Mouse (Mus musculus) liver, adult 2 months (tissue): ENCODE measurements at regions not wholly inside any gene's neighbourhood (a gene's known extent, or its start where the extent isn't known, plus 50 kb on each side); places are given as distances from the start of the nearest gene placed in this dataset.

Experiments
- DNase-seq: peaks from one replicate; pipeline ENCODE4 v3.0.0-alpha.2; 2011; ENCODE audit warnings: low read depth, low spot score; ENCODE audit errors: extremely low read depth
- H3K27ac ChIP-seq: fragments of 200-500 bp; replicated peaks from 2 replicates; pipeline ENCODE4 v1.5.1; 2012; ENCODE audit warnings: low read depth, mild to moderate bottlenecking, control low read depth, inconsistent platforms, low read length; ENCODE audit not compliant: insufficient read depth
- H3K27me3 ChIP-seq: fragments of 200-500 bp; 2 replicates; pipeline ENCODE4 v1.6.1; 2012; ENCODE audit warnings: mild to moderate bottlenecking, moderate library complexity, low read length, inconsistent platforms; ENCODE audit not compliant: control insufficient read depth, insufficient read depth
- H3K36me3 ChIP-seq: fragments of 200-500 bp; 2 replicates; pipeline ENCODE4 v1.6.1; 2012; ENCODE audit warnings: low read length, inconsistent platforms; ENCODE audit not compliant: control insufficient read depth, insufficient read depth
- H3K4me1 ChIP-seq: fragments of 200-500 bp; 2 replicates; pipeline ENCODE4 v1.6.1; 2011; ENCODE audit warnings: low read length; ENCODE audit not compliant: control insufficient read depth, insufficient read depth
- H3K4me3 ChIP-seq: fragments of 200-500 bp; 2 replicates; pipeline ENCODE4 v1.5.1; 2011; ENCODE audit warnings: low read depth, mild to moderate bottlenecking, control low read depth, low read length, moderate library complexity; ENCODE audit not compliant: insufficient read depth
- H3K79me2 ChIP-seq: fragments of 200-500 bp; 2 replicates; pipeline ENCODE4 v1.6.1; 2012; ENCODE audit warnings: inconsistent platforms, mild to moderate bottlenecking, low read length, moderate library complexity; ENCODE audit not compliant: control insufficient read depth, insufficient read depth
- H3K9ac ChIP-seq: fragments of 200-500 bp; 2 replicates; pipeline ENCODE4 v1.6.1; 2012; ENCODE audit warnings: low read depth, mild to moderate bottlenecking, control low read depth, inconsistent platforms, low read length
- CTCF ChIP-seq: fragments of 200-500 bp; IDR thresholded peaks from 2 replicates; pipeline ENCODE4 v1.5.1; 2011; ENCODE audit warnings: low read depth, low read length, control low read depth
- POLR2A ChIP-seq: fragments of 200-500 bp; IDR thresholded peaks from 2 replicates; pipeline ENCODE4 v1.6.1; 2011; ENCODE audit warnings: low read length, control low read depth; ENCODE audit not compliant: insufficient read depth; ENCODE audit errors: extremely low read depth
- WGBS: fragments of 180-500 bp; shearing (Covaris S2); methylation state at CpG from one replicate; pipeline ENCODE4 v1.1.7; 2018; 5-methylcytosine and 5-hydroxymethylcytosine counted together

DNA sequence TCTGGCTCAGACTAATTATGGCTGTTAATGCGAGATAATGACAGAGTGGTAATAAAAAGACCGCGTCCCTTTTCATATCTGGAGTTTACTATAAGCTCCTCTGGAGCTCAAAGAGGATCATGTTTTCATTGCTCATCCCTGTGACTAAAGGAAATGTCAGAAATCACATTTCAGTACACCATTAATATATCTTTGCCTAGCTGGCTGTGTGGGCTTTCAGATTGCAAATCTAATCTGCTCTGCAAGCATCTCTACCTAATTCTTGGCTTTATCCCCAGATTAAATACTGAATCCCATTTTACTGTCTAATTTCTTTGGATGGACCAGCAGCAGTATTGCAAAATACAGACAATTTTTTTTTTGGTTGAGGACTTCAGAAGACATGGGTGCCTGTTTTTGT, 122.6 kb upstream of the Gcfc2 start:
- no peak overlapping the region for H3K4me3 ChIP-seq
- H3K36me3 ChIP-seq: no peaks in the 10 kb centered on the region
- H3K79me2 ChIP-seq: no peaks in the 10 kb centered on the region
- TF ChIP-seq CTCF: no peak
- TF ChIP-seq POLR2A: no peak
- H3K9ac ChIP-seq: no peak overlapping the region
- DNase-seq: no peak
- H3K27me3 ChIP-seq: no peaks in the 10 kb centered on the region
- H3K27ac ChIP-seq: no peak overlapping the region
- H3K4me1 ChIP-seq: no peaks in the 10 kb centered on the region
- 80% methylated on average over 3 of the region's 3 CpGs for WGBS

DNA sequence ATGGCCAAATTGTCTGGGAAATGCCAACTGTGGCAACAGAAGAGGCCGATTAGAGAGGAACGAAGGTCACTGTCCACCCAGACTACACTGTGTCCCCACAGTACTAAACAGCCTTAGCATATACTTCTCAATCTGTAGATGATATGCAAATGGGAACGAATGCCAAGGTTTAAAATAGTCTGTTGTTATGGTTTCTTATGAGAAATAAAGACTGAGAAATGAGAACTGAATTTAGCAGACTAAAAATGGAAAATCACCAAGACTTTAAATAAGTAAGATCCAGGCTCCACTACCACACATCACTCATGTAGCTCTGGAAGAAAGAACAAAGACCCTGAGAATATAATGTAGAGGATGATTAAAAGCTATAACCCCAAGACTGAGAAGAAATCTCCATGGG, 121.7 kb upstream of the Gcfc2 start:
- H3K9ac ChIP-seq: no peak overlapping the region
- WGBS: 77% methylated on average over 3 of the region's 3 CpGs
- no peaks in the 10 kb centered on the region for H3K79me2 ChIP-seq
- no peaks in the 10 kb centered on the region for H3K36me3 ChIP-seq
- H3K27me3 ChIP-seq: no peaks in the 10 kb centered on the region
- no peak overlapping the region for H3K27ac ChIP-seq
- no peak overlapping the region for H3K4me3 ChIP-seq
- TF ChIP-seq CTCF: no peak
- no peaks in the 10 kb centered on the region for H3K4me1 ChIP-seq
- no peak for DNase-seq

DNA sequence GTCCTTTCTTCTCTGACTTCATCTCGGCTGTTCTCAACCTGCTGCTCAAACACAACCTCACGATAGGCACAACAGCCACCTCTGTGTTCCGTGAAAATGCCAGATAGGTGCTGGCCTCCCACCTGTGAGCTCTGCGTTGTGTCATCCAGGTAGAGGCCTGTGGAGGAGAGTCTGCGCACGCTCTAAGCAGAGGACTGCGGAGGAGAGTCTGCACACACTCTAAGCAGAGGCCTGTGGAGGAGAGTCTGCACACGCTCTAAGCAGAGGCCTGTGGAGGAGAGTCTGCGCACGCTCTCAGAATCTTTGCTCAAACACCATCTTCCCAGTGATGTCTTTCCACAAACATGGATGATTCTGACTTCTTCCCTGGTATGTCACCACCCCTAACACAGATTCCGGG, 117.5 kb upstream of the Gcfc2 start:
- TF ChIP-seq POLR2A (no peak), CTCF (no peak)
- H3K36me3 ChIP-seq: no peaks in the 10 kb centered on the region
- H3K4me3 ChIP-seq: no peak overlapping the region
- H3K9ac ChIP-seq: no peak overlapping the region
- WGBS: 90% methylated on average over 11 of the region's 11 CpGs
- DNase-seq: no peak
- no peak overlapping the region for H3K27ac ChIP-seq
- no peaks in the 10 kb centered on the region for H3K27me3 ChIP-seq
- no peaks in the 10 kb centered on the region for H3K79me2 ChIP-seq
- H3K4me1 ChIP-seq: no peaks in the 10 kb centered on the region

DNA sequence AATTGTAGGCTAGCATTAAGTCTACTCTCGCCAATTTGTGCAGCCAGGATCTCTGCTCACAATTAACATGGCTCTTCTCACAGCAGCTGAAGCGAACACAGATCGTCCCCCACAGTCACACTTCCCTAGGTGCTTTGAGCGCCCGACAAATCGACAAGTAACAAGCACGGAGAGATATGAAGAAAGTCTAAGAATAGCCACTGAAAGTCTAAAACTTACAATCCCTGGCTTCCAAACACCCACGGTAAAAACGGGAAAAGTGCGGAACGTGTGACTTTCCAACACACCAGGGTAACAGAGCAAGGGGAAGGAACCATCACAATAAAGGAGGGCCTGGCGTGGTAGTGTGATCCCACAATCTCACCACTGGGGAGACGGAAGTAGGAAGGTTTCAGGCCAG, 114.8 kb upstream of the Gcfc2 start:
- WGBS: 92% methylated on average over 13 of the region's 13 CpGs
- Histone ChIP-seq H3K27me3 (no peaks in the 10 kb centered on the region), H3K4me3 (no peak overlapping the region), H3K27ac (no peak overlapping the region), H3K9ac (no peak overlapping the region), H3K36me3 (no peaks in the 10 kb centered on the region), H3K79me2 (no peaks in the 10 kb centered on the region), H3K4me1 (no peaks in the 10 kb centered on the region)
- DNase-seq: no peak
- no peak for TF ChIP-seq CTCF
- no peak for TF ChIP-seq POLR2A

DNA sequence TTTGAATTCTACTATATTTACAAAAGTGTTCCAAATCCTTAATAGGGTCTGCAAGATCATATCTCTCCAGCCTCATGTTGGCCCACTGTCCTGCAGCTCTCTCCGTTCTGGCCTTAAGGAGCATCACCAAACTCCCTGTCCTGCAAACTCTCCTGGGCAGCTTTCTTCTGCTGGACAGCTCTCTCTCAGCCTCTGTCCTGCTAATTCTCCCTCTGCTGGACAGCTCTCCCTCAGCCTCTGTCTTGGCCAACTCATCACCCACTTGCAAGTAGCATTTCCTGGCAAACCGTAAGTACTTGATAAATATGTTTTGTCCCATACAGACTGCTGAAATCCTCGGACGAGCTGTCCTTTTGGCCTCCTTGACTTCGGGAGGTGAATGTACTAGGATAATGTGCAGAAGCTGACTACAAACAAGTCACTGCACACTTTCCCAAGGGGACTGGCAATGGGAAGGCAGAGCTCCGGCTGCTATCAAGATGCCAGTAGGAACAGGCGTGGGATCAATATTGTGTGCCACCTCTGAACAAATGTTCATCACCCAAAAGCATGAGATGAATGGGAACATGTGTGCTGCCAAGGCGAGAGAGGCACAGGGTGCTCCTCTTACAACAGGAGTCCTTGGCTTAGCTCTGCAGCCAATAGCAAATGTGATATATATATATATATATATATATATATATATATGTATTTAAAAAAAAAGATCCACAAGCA, 108.1 kb upstream of the Gcfc2 start:
- DNase-seq: no peak
- WGBS: 76% methylated on average over 8 of the region's 8 CpGs
- no peak overlapping the region for H3K4me3 ChIP-seq

DNA sequence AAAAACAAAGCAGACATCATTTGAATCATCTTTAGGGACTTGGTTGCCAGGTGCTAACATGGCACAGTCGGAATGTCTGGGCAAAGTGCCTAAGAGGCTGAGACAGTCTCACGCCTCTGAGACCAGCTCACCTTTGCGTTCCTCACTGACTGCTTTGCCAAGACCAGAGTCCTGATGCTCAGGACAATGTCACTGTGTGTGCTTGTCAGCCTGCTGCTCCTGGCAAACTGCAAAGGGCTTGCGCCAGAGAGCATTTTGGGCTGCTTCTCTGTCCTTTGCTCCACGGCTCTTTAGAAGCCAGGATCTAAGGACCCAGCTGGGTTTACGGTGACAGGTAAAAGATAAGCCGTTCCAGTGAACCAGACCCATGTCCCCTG, 107.5 kb upstream of the Gcfc2 start:
- WGBS: 75% methylated on average over 7 of the region's 7 CpGs
- H3K4me1 ChIP-seq: no peaks in the 10 kb centered on the region
- no peak for TF ChIP-seq CTCF
- no peak for TF ChIP-seq POLR2A
- no peak overlapping the region for H3K27ac ChIP-seq
- no peak overlapping the region for H3K9ac ChIP-seq
- H3K27me3 ChIP-seq: no peaks in the 10 kb centered on the region
- no peak for DNase-seq
- H3K79me2 ChIP-seq: no peaks in the 10 kb centered on the region
- H3K36me3 ChIP-seq: no peaks in the 10 kb centered on the region
- no peak overlapping the region for H3K4me3 ChIP-seq

More for the DNA sequence above, 108.1 kb upstream of the Gcfc2 start:
- H3K27ac ChIP-seq: no peak overlapping the region
- no peak for TF ChIP-seq POLR2A
- no peak for TF ChIP-seq CTCF
- H3K79me2 ChIP-seq: no peaks in the 10 kb centered on the region
- no peak overlapping the region for H3K9ac ChIP-seq
- no peaks in the 10 kb centered on the region for H3K4me1 ChIP-seq
- no peaks in the 10 kb centered on the region for H3K36me3 ChIP-seq
- no peaks in the 10 kb centered on the region for H3K27me3 ChIP-seq
